Mouse (Mus musculus): ENCODE data around the gene 1810062G17Rik. TPM values are rescaled to one million over a fixed set of nuclear protein-coding genes. Genes with fewer than 3 reads are reported as not detected.

Gene 1810062G17Rik
- total RNA-seq, 2 experiments from 2014 or later: not detected

DNA sequence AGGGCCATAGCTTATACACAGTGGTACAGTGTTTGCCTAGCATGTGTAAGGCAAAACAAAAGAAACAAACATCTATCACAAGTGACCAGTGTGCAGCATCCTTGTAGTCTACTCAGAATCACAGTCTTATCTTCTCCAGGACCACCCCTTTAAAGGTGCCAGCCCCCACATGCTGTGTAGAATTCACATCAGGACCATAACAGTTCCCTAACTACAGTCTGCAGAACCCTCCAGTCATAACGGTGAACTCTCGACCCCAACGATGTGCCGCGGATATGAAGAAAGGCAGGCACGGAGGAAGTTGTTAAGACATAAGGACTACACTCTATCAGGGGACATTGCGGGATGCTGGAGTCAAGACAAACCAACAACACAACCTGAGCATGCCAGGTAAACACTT is 23.7 kb downstream of the 1810062G17Rik start:
- ATAC-seq (replicated peaks; ENCODE audit: low FRiP score, poor library complexity, severe bottlenecking): no peak

DNA sequence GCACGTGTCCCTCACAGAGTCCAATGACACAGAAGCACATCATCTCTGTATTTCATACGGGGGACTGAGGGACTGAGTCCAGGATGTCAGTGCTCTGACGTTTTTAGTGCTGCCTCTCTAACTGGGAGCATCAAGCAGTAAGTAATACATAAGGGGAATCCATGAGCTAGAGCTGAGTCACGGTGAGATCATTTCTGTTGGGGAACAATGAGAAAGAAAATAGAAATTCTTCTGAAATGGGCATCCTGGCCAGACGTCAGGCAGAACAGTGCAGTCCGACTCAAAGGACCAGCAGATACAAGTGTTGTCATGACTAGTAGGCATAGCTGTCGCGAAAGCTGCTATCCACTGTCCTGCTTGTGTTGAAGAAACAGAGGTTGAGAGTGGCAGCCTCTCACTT is 25.2 kb downstream of the 1810062G17Rik start:
- ATAC-seq (replicated peaks; ENCODE audit: low FRiP score, poor library complexity, severe bottlenecking): no peak

GRCm38 (mm10) chr3:36501546-36501945 is 25.8 kb downstream of the 1810062G17Rik start:
- no peak for ATAC-seq (replicated peaks; ENCODE audit: low FRiP score, poor library complexity, severe bottlenecking)

DNA sequence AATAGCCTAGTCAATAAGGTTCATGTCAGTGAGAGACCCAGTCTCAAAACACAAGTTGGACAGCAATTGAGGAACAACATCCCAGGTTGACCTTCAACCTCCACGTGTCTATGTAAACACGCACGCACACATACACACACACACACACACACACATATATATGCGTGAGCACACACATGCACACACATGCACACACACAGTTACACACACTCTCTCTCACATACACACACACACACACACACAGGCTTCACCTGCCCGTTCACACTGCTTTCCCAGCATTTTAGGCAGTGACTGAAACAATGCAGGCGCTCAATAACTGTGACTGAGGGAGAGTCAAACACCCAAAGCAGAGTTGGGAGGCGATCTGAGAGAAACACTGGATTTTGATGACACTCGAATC is 29.6 kb downstream of the 1810062G17Rik start:
- ATAC-seq (replicated peaks; ENCODE audit: low FRiP score, poor library complexity, severe bottlenecking): no peak

GRCm38 (mm10) chr3:36505809-36506735 is 30.3 kb downstream of the 1810062G17Rik start:
- ATAC-seq (replicated peaks; ENCODE audit: low FRiP score, poor library complexity, severe bottlenecking): no peak

DNA sequence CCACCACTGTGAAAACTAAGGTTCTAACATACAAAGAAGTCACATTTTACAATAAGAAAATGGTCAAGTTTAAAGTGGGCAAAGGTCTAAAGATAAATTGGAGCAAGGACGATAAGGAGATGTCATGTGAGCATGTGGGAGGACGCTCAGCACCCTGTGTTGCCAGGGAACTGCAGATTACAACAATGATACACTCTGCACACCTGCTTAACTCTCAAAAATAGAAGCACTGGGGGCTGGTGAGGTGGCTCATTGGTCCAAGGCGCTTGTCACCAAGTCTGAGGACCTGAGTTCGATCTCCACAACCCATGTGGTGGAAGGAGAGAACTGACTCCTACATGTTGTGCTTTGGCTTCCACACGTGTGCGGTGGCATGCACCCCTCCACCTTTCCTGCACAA is 35.8 kb downstream of the 1810062G17Rik start:
- no peak for ATAC-seq (replicated peaks; ENCODE audit: low FRiP score, poor library complexity, severe bottlenecking)

- ATAC-seq (replicated peaks; ENCODE audit: low FRiP score, poor library complexity, severe bottlenecking): no peak
These were observed 40.5 kb downstream of the 1810062G17Rik start for GRCm38 (mm10) chr3:36516196-36516595.

DNA sequence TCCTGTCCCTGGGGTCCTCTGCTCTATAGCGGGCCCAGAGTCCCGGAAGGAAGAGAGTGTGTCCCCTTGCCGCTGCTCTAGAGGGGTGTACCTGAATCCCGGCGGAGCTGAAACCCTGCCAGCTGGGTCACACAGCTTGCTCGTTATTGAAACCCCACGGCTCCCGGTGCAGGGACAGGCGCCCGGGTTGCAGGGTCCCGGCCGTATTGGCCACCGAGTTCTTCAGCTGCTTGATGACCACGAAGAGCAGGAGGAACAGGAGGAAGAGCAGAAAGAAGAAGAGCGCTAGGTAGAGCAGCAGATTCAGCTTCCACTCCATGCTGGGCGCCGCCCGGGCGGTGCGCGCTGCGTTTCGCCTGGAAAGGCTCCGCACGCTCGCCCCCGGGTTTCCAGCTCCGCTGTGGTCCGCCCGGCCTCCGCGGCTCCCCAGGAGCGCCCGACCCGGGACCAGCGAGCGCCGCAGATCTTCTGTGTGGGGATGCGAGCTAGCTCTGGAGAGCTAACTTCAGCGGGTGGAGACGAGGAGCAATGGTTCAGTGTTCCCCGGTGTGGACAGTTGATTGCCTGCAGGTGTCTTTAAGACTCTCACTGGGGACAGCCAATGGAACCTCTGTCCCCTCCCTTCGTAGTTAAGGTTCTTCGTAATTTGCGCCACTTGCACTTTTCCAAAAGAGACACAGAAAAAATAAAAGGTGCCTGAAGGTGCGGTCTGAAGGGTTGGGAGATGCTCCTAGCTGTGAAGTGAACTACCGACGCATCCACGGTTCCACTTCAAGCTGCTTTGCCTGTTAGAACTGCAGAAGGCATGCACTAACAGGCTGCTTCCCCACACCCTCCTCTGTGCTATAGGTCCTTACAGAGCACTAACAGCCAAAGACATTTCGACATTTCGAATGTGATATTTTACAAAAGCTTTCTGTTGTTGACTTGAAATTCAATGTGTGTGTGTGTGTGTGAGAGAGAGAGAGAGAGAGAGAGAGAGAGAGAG is 45.6 kb downstream of the 1810062G17Rik start, which contains the start of gene Gm11549:
TSS of gene Gm11549 (minus strand) at position 741 of the 988 bp plus-strand sequence.
- ATAC-seq (replicated peaks; ENCODE audit: low FRiP score, poor library complexity, severe bottlenecking): no peak

GRCm38 (mm10) chr3:36522137-36522536 is 46.4 kb downstream of the 1810062G17Rik start:
- no peak for ATAC-seq (replicated peaks; ENCODE audit: low FRiP score, poor library complexity, severe bottlenecking)

DNA sequence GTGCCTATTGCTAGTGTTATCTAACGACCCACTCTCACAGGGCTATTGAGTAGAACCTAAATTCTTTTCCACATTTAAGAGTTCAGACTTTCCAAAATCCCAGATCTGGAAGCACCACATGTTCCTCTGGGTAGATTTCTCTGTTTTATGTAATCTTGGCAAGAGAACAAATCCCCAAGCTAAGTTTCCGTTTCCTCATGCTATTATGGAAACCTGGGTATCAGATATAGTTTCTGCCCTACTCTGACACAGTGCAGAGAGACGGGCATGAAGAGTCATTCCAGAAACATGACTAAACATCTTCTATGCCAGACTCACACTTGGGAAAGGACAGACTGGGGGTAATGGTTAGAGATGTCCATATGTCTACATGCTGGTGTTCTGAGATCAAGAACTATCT is 48.7 kb downstream of the 1810062G17Rik start:
- ATAC-seq (replicated peaks; ENCODE audit: low FRiP score, poor library complexity, severe bottlenecking): no peak

DNA sequence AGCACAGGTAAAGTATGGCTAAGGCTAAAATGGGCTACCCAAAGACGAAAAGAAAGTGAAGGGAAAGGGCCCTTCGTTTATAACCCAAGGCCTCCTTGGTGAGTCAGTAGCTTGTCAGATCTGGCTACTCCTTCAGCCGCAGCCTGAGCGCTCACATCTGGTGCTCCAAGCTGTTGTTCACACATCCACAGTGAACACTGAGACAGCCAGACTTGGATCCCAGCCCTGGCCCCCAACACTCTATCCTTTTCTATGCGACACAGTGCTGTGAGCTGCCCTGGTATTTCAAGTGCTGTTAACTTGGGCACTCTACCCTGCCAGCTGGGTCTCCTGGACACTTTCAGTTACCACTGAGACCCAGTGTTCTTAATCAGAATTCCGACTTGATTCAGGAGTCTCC is 54.6 kb downstream of the 1810062G17Rik start:
- no peak for ATAC-seq (replicated peaks; ENCODE audit: low FRiP score, poor library complexity, severe bottlenecking)

GRCm38 (mm10) chr3:36530781-36531180 is 55.0 kb downstream of the 1810062G17Rik start:
- ATAC-seq (replicated peaks; ENCODE audit: low FRiP score, poor library complexity, severe bottlenecking): no peak

DNA sequence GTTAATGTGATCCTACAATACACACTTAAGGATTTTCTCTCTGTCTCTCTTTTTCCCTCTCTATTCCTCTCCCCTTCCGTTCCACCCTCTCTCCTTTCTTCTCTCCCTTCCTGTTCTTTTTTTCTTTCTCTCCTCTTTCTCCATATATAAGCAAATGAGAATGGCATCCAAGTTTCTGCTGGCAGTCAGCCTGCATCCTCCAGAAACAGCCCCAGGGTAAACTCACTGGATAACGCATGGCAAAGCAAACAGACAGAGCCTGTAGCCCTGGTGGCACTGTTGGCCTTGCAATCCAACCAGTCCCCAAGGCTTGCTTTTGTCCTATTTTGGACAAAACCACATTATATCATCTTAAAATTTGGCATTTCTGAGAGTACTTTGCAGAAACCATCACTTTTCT is 55.5 kb downstream of the 1810062G17Rik start:
- ATAC-seq (replicated peaks; ENCODE audit: low FRiP score, poor library complexity, severe bottlenecking): no peak

Other genes with a start within 250 kb of the 1810062G17Rik start
- gene Anxa5, start within 50 bp of the 1810062G17Rik start, total RNA-seq (2015; ENCODE audit: low replicate concordance): 47.2 and 66.2 TPM in 2 replicates
- 26.8 and 26.9 TPM in 2 replicates for gene Anxa5, start within 50 bp of the 1810062G17Rik start, total RNA-seq (2017; ENCODE audit: low replicate concordance)
- not detected in 2 replicates for gene Gm11549, start 45.9 kb downstream of the 1810062G17Rik start, total RNA-seq (2015; ENCODE audit: low replicate concordance)
- gene Gm11549, start 45.9 kb downstream of the 1810062G17Rik start, total RNA-seq (2017; ENCODE audit: low replicate concordance): not detected in 2 replicates
- gene Exosc9, start 76.7 kb downstream of the 1810062G17Rik start, total RNA-seq (2015; ENCODE audit: low replicate concordance): 33.5 and 45.4 TPM in 2 replicates
- 25.8 and 101 TPM in 2 replicates for gene Exosc9, start 76.7 kb downstream of the 1810062G17Rik start, total RNA-seq (2017; ENCODE audit: low replicate concordance)
- gene Ccna2, start 96.2 kb downstream of the 1810062G17Rik start, total RNA-seq (2015; ENCODE audit: low replicate concordance): 790 and 816 TPM in 2 replicates
- gene Ccna2, start 96.2 kb downstream of the 1810062G17Rik start, total RNA-seq (2017; ENCODE audit: low replicate concordance): 704 and 952 TPM in 2 replicates
- gene Bbs7, start 137.5 kb downstream of the 1810062G17Rik start, total RNA-seq (2015; ENCODE audit: low replicate concordance): 0.72 TPM in 1 of 2 replicates, not detected in the other
- 1.2 and 3.2 TPM in 2 replicates for gene Bbs7, start 137.5 kb downstream of the 1810062G17Rik start, total RNA-seq (2017; ENCODE audit: low replicate concordance)
- gene Trpc3, start 214.2 kb downstream of the 1810062G17Rik start, total RNA-seq (2015; ENCODE audit: low replicate concordance): not detected in 2 replicates
- not detected in 2 replicates for gene Trpc3, start 214.2 kb downstream of the 1810062G17Rik start, total RNA-seq (2017; ENCODE audit: low replicate concordance)

Measured in erythroid progenitor cell, adult 5-6 weeks (primary cell).